Mouse (Mus musculus): ENCODE measurements around the gene Ppp4r3b. TPM values are rescaled to one million over a fixed set of nuclear protein-coding genes. Genes with fewer than 3 reads are reported as not detected.
A peak's percentile ranks its signal among the peaks of the same experiment; 100 is the strongest.

The Ppp4r3b gene
- 38.8 and 40.1 TPM in 2 replicates for polyA plus RNA-seq (2014; fragmentation: Nextera tagmentation; extraction: Ambion mirVana)

DNA sequence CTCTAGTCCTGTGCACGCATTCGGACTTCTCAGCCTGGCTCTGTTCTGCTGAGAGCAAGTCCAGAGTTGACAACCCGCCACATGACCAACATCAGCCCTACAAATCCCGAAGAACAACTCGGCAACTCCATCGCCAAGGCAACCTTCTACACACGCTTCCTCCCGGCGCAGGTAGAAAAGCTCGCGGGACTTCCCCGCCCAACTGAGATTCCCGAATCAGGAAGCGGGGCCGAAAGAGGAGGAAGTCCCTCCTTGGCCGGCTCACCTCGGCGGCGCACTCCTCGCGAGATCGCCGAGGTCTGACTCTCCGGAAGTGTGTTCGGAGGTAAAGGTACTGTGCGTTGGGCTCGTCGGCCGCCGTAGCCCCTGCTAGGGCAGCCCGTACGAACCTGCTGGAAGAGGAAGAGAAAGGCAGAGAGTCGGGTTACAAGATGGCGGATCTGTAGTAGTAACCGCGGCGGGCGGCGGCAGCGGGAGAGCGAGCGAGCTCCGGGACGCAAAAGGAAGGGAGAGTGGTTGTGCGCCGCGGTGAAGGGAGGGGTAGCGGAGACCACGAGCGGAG is at the start of gene Ppp4r3b:
Gene Ppp4r3b, plus strand, starts transcription at position 328 of the 562 bp plus-strand sequence.
- Histone ChIP-seq H3K27ac (replicated peaks in 1 of 2; ENCODE audit: control insufficient read depth in 1 of 2, insufficient read depth in 1 of 2, low read depth in 2 of 2, low read length in 2 of 2) (peak within 1 kb of the TSS; percentile 96 to 99), H3K4me1 (ENCODE audit: control insufficient read depth in 2 of 2, insufficient read depth in 2 of 2, low read length in 2 of 2) (peaks cover 0 to 11% of the 10 kb centered on the region in 2 experiments; a peak in 2 of 4 replicates), H3K36me3 (ENCODE audit: control insufficient read depth, insufficient read depth, low read length) (0 out of 2 replicates have a peak, but pooled peaks cover 3% of the 10 kb centered on the region), H3K4me3 (ENCODE audit: control insufficient read depth in 1 of 2, insufficient read depth in 1 of 2, low read depth in 1 of 2, low read length in 2 of 2) (peak within 1 kb of the TSS; percentile 71 to 99), H3K9me3 (ENCODE audit: control insufficient read depth, low read length) (no peaks in the 10 kb centered on the region), H3K4me2 (ENCODE audit: low read length) (peak within 1 kb of the TSS; percentile 86), H3K27me3 (ENCODE audit: control insufficient read depth, insufficient read depth, low read length) (no peaks in the 10 kb centered on the region), H3K9ac (ENCODE audit: low read length) (peak within 1 kb of the TSS; percentile 100)
- WGBS = under 1% methylated on average over 50 of the region's 50 CpGs
- peak; percentile 97 for ATAC-seq (ENCODE audit: insufficient number of reproducible peaks, insufficient read depth, low FRiP score, low read depth)

DNA sequence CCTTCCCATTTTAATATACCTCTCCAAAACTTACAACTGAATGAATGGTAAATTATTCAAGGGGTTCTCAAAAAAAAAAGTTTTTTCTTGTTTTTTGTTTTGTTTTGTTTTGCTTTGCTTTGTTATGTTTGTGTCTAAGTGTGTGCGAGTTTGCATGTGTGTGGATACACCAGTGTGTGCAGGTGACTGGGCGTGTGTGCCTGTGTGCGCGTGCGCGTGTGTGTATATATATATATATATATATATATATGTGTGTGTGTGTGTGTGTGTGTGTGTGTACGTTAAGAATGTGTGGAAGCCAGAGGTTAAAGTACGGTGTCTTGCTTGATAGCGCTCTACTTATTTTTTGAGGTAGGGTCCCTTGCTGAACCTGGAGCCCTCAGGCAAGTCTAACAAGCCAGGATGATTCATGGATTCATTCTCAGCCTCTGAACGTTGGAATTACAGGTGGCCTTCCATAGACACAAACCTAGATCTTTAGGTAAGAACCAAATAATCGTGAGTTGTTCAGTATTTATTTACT is 42.8 kb upstream of the Ppp4r3b start:
- Histone ChIP-seq H3K9me3 (ENCODE audit: control insufficient read depth, low read length) (no peaks in the 10 kb centered on the region), H3K4me1 (ENCODE audit: control insufficient read depth in 2 of 2, insufficient read depth in 2 of 2, low read length in 2 of 2) (peaks cover 0 to 5% of the 10 kb centered on the region in 2 experiments; a peak in 2 of 4 replicates), H3K4me2 (ENCODE audit: low read length) (peak overlapping the region; percentile 78), H3K36me3 (ENCODE audit: control insufficient read depth, insufficient read depth, low read length) (peaks cover 14% of the 10 kb centered on the region), H3K27me3 (ENCODE audit: control insufficient read depth, insufficient read depth, low read length) (no peaks in the 10 kb centered on the region), H3K9ac (ENCODE audit: low read length) (peak overlapping the region; percentile 92), H3K4me3 (ENCODE audit: control insufficient read depth in 1 of 2, insufficient read depth in 1 of 2, low read depth in 1 of 2, low read length in 2 of 2) (peak overlapping the region; percentile 95 to 96), H3K27ac (replicated peaks in 1 of 2; ENCODE audit: control insufficient read depth in 1 of 2, insufficient read depth in 1 of 2, low read depth in 2 of 2, low read length in 2 of 2) (no peak overlapping the region)
- 53% methylated on average over 11 of the region's 11 CpGs for WGBS
- ATAC-seq (ENCODE audit: insufficient number of reproducible peaks, insufficient read depth, low FRiP score, low read depth) = no peak

DNA sequence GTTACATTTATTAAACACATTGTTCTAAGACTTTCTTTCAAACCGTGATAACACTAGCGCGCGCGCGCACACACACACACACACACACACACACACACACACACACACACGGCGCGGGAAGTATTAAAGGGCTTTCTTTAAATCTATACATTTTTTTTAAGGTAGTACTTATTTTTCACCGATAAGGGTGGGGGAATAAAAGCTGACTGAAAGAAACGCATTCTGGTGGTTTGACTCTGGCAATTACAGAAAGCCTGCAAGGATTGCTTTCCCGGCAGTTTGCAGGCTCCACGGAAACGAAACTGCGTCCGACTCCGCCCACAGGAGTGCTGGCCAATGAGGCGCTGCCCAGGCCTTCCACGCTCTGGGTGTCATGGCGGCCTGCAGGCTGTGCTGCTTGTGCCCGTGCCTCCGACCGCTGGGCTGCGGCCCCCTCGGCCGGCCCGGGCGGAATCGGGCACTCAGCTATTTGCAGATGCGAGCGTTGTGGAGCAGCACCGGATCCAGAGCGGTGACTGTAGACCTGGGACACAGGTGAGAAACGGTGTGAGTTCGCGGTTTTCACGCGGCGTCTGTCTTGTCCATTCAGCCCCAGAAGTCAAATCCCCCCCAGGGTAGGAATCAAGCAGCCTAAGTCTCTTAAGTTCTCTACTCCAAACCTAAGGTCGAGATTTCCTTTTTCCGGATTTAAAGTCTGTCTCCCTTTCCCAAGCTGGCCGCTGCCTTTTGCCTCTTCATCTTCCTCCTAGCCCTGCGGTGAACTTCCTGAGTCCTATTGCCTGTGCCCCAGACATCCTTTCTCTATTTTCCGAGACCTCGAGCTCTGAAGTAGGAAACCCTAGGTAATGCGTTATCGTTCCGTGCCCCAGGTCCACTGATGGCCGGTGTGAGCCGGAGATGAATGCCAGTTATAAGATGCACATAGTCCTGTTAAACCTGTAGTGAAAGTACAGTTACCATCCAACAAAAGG is 42.0 kb upstream of the Ppp4r3b start, which contains the start of gene Pnpt1:
Gene Pnpt1, plus strand, starts transcription at position 360 of the 971 bp plus-strand sequence.
- ATAC-seq (ENCODE audit: insufficient number of reproducible peaks, insufficient read depth, low FRiP score, low read depth) = peak; percentile 97
- Histone ChIP-seq H3K9me3 (ENCODE audit: control insufficient read depth, low read length) (no peaks in the 10 kb centered on the region), H3K4me2 (ENCODE audit: low read length) (peak within 1 kb of the TSS; percentile 78), H3K9ac (ENCODE audit: low read length) (peak within 1 kb of the TSS; percentile 92), H3K4me3 (ENCODE audit: control insufficient read depth in 1 of 2, insufficient read depth in 1 of 2, low read depth in 1 of 2, low read length in 2 of 2) (peak within 1 kb of the TSS; percentile 95 to 96), H3K4me1 (ENCODE audit: control insufficient read depth in 2 of 2, insufficient read depth in 2 of 2, low read length in 2 of 2) (peaks cover 0 to 5% of the 10 kb centered on the region in 2 experiments; a peak in 2 of 4 replicates), H3K27me3 (ENCODE audit: control insufficient read depth, insufficient read depth, low read length) (no peaks in the 10 kb centered on the region), H3K27ac (replicated peaks in 1 of 2; ENCODE audit: control insufficient read depth in 1 of 2, insufficient read depth in 1 of 2, low read depth in 2 of 2, low read length in 2 of 2) (peak within 1 kb of the TSS; percentile 47 to 70), H3K36me3 (ENCODE audit: control insufficient read depth, insufficient read depth, low read length) (peaks cover 20% of the 10 kb centered on the region)
- 4% methylated on average over 50 of the region's 50 CpGs for WGBS

DNA sequence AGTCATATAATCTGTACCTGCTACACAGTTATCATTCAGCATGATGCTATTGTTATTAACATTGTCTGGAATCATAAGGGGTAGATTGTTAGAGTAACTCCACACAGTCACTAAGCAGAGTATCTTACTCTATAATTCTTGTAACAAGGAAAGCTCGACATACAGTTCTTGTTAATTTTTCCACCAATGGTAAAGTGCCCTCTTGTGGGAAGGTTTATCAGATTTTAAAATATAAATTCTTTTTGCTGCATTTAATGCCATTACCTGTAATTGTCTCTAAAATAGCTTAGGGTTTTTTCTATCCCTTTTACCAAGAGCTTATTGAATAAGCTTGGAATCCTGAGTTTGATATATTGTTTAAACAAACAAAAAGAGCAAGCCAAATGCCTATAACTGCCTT is 32.0 kb upstream of the Ppp4r3b start:
- Histone ChIP-seq H3K27me3 (ENCODE audit: control insufficient read depth, insufficient read depth, low read length) (no peaks in the 10 kb centered on the region), H3K4me3 (ENCODE audit: control insufficient read depth in 1 of 2, insufficient read depth in 1 of 2, low read depth in 1 of 2, low read length in 2 of 2) (no peak overlapping the region), H3K4me2 (ENCODE audit: low read length) (no peak overlapping the region), H3K36me3 (ENCODE audit: control insufficient read depth, insufficient read depth, low read length) (peaks cover 74% of the 10 kb centered on the region), H3K27ac (replicated peaks in 1 of 2; ENCODE audit: control insufficient read depth in 1 of 2, insufficient read depth in 1 of 2, low read depth in 2 of 2, low read length in 2 of 2) (no peak overlapping the region), H3K9me3 (ENCODE audit: control insufficient read depth, low read length) (no peaks in the 10 kb centered on the region), H3K9ac (ENCODE audit: low read length) (no peak overlapping the region), H3K4me1 (ENCODE audit: control insufficient read depth in 2 of 2, insufficient read depth in 2 of 2, low read length in 2 of 2) (no peaks in the 10 kb centered on the region)
- WGBS = 72% methylated on average over 1 of the region's 1 CpGs
- ATAC-seq (ENCODE audit: insufficient number of reproducible peaks, insufficient read depth, low FRiP score, low read depth) = no peak

DNA sequence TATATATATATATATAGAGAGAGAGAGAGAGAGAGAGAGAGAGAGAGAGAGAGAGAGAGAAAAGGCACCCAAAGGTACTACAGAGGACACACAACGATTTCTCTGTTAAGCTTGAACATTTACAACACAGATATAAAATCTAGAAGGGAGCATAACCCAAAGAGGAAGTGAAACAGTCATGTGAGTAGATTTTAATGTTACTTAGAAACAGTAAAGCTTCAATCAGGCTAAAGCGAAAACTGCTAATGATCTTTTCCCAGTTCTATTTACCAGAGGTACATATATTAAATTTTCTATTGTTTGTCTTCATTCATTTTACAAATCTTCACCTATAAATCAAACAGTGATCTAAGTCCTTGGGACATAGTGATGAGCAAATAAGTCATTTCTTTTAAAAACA is 23.8 kb upstream of the Ppp4r3b start:
- WGBS = 90% methylated on average over 2 of the region's 2 CpGs
- H3K9me3 ChIP-seq (ENCODE audit: control insufficient read depth, low read length) = no peaks in the 10 kb centered on the region
- H3K27me3 ChIP-seq (ENCODE audit: control insufficient read depth, insufficient read depth, low read length) = no peaks in the 10 kb centered on the region
- H3K4me2 ChIP-seq (ENCODE audit: low read length) = no peak overlapping the region
- H3K4me3 ChIP-seq (ENCODE audit: control insufficient read depth in 1 of 2, insufficient read depth in 1 of 2, low read depth in 1 of 2, low read length in 2 of 2) = no peak overlapping the region
- H3K36me3 ChIP-seq (ENCODE audit: control insufficient read depth, insufficient read depth, low read length) = peaks cover 67% of the 10 kb centered on the region
- no peaks in the 10 kb centered on the region for H3K4me1 ChIP-seq (ENCODE audit: control insufficient read depth in 2 of 2, insufficient read depth in 2 of 2, low read length in 2 of 2)
- no peak overlapping the region for H3K27ac ChIP-seq (replicated peaks in 1 of 2; ENCODE audit: control insufficient read depth in 1 of 2, insufficient read depth in 1 of 2, low read depth in 2 of 2, low read length in 2 of 2)
- no peak for ATAC-seq (ENCODE audit: insufficient number of reproducible peaks, insufficient read depth, low FRiP score, low read depth)
- H3K9ac ChIP-seq (ENCODE audit: low read length) = no peak overlapping the region

DNA sequence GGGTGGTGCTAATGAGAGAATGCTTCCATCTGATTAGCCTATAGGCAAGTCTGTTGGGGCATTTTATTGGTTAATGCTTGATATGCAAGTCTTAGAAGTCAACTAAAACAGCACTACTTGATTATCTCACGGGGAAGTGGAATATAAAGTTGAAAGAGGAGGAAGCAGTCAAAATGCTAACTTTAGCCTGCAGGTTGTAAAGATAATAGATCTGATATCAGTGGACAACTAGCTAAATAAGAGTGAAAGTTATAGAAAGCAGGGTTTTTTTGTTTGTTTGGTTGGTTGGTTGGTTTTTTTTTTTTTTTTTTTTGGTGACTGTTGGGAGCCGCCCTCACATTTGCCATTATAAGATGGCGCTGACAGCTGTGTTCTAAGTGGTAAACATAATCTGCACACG is 9.1 kb upstream of the Ppp4r3b start:
- H3K9ac ChIP-seq (ENCODE audit: low read length) = no peak overlapping the region
- no peaks in the 10 kb centered on the region for H3K27me3 ChIP-seq (ENCODE audit: control insufficient read depth, insufficient read depth, low read length)
- H3K27ac ChIP-seq (replicated peaks in 1 of 2; ENCODE audit: control insufficient read depth in 1 of 2, insufficient read depth in 1 of 2, low read depth in 2 of 2, low read length in 2 of 2) = no peak overlapping the region
- peaks cover 0 to 2% of the 10 kb centered on the region in 2 experiments; a peak in 1 of 4 replicates for H3K4me1 ChIP-seq (ENCODE audit: control insufficient read depth in 2 of 2, insufficient read depth in 2 of 2, low read length in 2 of 2)
- no peak for ATAC-seq (ENCODE audit: insufficient number of reproducible peaks, insufficient read depth, low FRiP score, low read depth)
- H3K4me2 ChIP-seq (ENCODE audit: low read length) = no peak overlapping the region
- no peaks in the 10 kb centered on the region for H3K9me3 ChIP-seq (ENCODE audit: control insufficient read depth, low read length)
- H3K4me3 ChIP-seq (ENCODE audit: control insufficient read depth in 1 of 2, insufficient read depth in 1 of 2, low read depth in 1 of 2, low read length in 2 of 2) = no peak overlapping the region
- 75% methylated on average over 4 of the region's 4 CpGs for WGBS
- peaks cover 39% of the 10 kb centered on the region for H3K36me3 ChIP-seq (ENCODE audit: control insufficient read depth, insufficient read depth, low read length)

DNA sequence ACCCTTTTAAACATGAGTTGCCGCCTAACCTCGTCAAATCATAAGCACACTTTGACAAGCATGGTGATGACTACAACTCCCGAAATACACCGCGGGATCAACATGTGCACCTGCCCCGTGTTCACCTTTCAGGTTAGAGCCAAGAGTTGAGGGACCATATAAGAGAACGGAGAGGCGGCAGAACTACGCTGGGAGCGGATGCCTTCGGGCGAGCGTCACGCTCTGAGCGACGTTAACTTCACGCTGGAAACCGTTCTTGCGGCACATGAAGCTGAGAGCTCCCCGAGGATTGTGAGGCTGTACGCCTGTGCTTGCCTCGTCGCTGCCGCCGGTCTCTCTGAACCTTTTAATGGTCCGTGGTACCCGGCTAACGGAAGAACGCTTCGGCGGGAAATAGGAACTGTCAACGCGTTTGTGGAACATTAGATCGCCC is 715 bp upstream of the Ppp4r3b start:
- H3K4me3 ChIP-seq (ENCODE audit: control insufficient read depth in 1 of 2, insufficient read depth in 1 of 2, low read depth in 1 of 2, low read length in 2 of 2) = peak overlapping the region; percentile 71 to 99
- WGBS = under 1% methylated on average over 34 of the region's 34 CpGs
- ATAC-seq (ENCODE audit: insufficient number of reproducible peaks, insufficient read depth, low FRiP score, low read depth) = peak; percentile 7; the same call in 1 of the 2 replicates
- peaks cover 0 to 13% of the 10 kb centered on the region in 2 experiments; a peak in 2 of 4 replicates for H3K4me1 ChIP-seq (ENCODE audit: control insufficient read depth in 2 of 2, insufficient read depth in 2 of 2, low read length in 2 of 2)
- H3K9ac ChIP-seq (ENCODE audit: low read length) = peak overlapping the region; percentile 82
- peak overlapping the region; percentile 86 for H3K4me2 ChIP-seq (ENCODE audit: low read length)
- H3K27me3 ChIP-seq (ENCODE audit: control insufficient read depth, insufficient read depth, low read length) = no peaks in the 10 kb centered on the region
- H3K9me3 ChIP-seq (ENCODE audit: control insufficient read depth, low read length) = no peaks in the 10 kb centered on the region
- H3K36me3 ChIP-seq (ENCODE audit: control insufficient read depth, insufficient read depth, low read length) = 0 out of 2 replicates have a peak, but pooled peaks cover 3% of the 10 kb centered on the region
- H3K27ac ChIP-seq (replicated peaks in 1 of 2; ENCODE audit: control insufficient read depth in 1 of 2, insufficient read depth in 1 of 2, low read depth in 2 of 2, low read length in 2 of 2) = peak overlapping the region; percentile 76 to 99
